In genomic region chr7:82204014-82204784, GRCm38 (mm10) we compare ENCODE assay signal across 9 mouse cellular contexts. TPM values are rescaled to one million over a fixed set of nuclear protein-coding genes. Genes with fewer than 3 reads are reported as not detected.
A peak's percentile ranks its signal among the peaks of the same experiment; 100 is the strongest.
DNase-seq lines count a peak whose midpoint lies in the region; ATAC-seq and TF ChIP-seq lines count a peak whose summit lies in the region.
"Had no signal": no experiment of that assay in that cellular context is flagged by ENCODE, and none has a peak within 500 bp of the region (broad histone marks: within the 10 kb centered on the region; RNA-seq: fewer than 3 reads in every experiment).

No protein-coding gene starts in this region.

- 0 out of 2 replicates have a peak, but pooled peaks have one; percentile 30 for ATAC-seq in hindbrain, embryonic 15.5 days (ENCODE audit: low FRiP score, low read depth)
- no peak for ATAC-seq in hindbrain, embryonic 11.5 days (ENCODE audit: low FRiP score)
- ATAC-seq in megakaryocyte progenitor cell, adult 5-6 weeks (replicated peaks; ENCODE audit: poor library complexity) = peak; percentile 58
- ATAC-seq in hindbrain, embryonic 12.5 days (ENCODE audit: low FRiP score) = no peak

- DNase-seq in hindbrain, embryonic 11.5 days (ENCODE audit: low spot score) = no peak
- peak; percentile 41 for DNase-seq in forelimb bud, embryonic 11.5 days (ENCODE audit: low read depth, low spot score)
- DNase-seq in layer of hippocampus, postnatal 36 days = no peak
- DNase-seq in natural killer cell, adult 2 months (ENCODE audit: low spot score in 2 of 2) = no peak

- H3K9ac ChIP-seq in hindbrain, embryonic 15.5 days = no peak overlapping the region
- no peak overlapping the region for H3K9ac ChIP-seq in hindbrain, embryonic 11.5 days (ENCODE audit: low read depth, low read length)
- no peak overlapping the region for H3K9ac ChIP-seq in ES-Bruce4 (ENCODE audit: low read depth, poor library complexity, severe bottlenecking)
- no peak overlapping the region for H3K9ac ChIP-seq in hindbrain, embryonic 12.5 days

- no peak for TF ChIP-seq POLR2A in ES-Bruce4 (IDR thresholded peaks at IDR 0.05; ENCODE audit: insufficient read depth, low read length)

- no peaks in the 10 kb centered on the region for H3K9me3 ChIP-seq in hindbrain, embryonic 15.5 days
- no peaks in the 10 kb centered on the region for H3K9me3 ChIP-seq in hindbrain, embryonic 11.5 days (ENCODE audit: control insufficient read depth, low read length)
- H3K9me3 ChIP-seq in ES-Bruce4 (replicated peaks; ENCODE audit: control insufficient read depth, insufficient read depth, low read length, poor library complexity, severe bottlenecking) = no peaks in the 10 kb centered on the region
- H3K9me3 ChIP-seq in hindbrain, embryonic 12.5 days (replicated peaks) = no peaks in the 10 kb centered on the region

- no peak for TF ChIP-seq CTCF in ES-Bruce4 (IDR thresholded peaks at IDR 0.05; ENCODE audit: low read depth, low read length)

- H3K4me2 ChIP-seq in hindbrain, embryonic 15.5 days = no peak overlapping the region
- no peak overlapping the region for H3K4me2 ChIP-seq in hindbrain, embryonic 11.5 days (replicated peaks; ENCODE audit: low read depth, low read length)
- no peak overlapping the region for H3K4me2 ChIP-seq in hindbrain, embryonic 12.5 days (replicated peaks)

- no peaks in the 10 kb centered on the region for H3K36me3 ChIP-seq in hindbrain, embryonic 15.5 days
- H3K36me3 ChIP-seq in hindbrain, embryonic 11.5 days (ENCODE audit: control insufficient read depth, insufficient read depth, low read length) = no peaks in the 10 kb centered on the region
- H3K36me3 ChIP-seq in ES-Bruce4 (ENCODE audit: control insufficient read depth, insufficient read depth, low read length, poor library complexity, severe bottlenecking) = no peaks in the 10 kb centered on the region
- H3K36me3 ChIP-seq in hindbrain, embryonic 12.5 days = no peaks in the 10 kb centered on the region

- 59% methylated on average over 12 of the region's 12 CpGs for WGBS in hindbrain, embryonic 15.5 days
- 56% methylated on average over 12 of the region's 12 CpGs for WGBS in hindbrain, embryonic 11.5 days
- 55% methylated on average over 12 of the region's 12 CpGs for WGBS in hindbrain, embryonic 12.5 days

- H3K4me3 ChIP-seq in hindbrain, embryonic 15.5 days = no peak overlapping the region
- H3K4me3 ChIP-seq in hindbrain, embryonic 11.5 days (ENCODE audit: low read depth, low read length) = no peak overlapping the region
- H3K4me3 ChIP-seq in ES-Bruce4 (ENCODE audit: low read depth, low read length) = no peak overlapping the region
- H3K4me3 ChIP-seq in hindbrain, embryonic 12.5 days = no peak overlapping the region

- TF ChIP-seq EP300 in ES-Bruce4 (IDR thresholded peaks at IDR 0.05; ENCODE audit: insufficient read depth, low read depth, low read length) = peak; percentile 70; the same call in 1 of the 2 replicates

- no peaks in the 10 kb centered on the region for H3K4me1 ChIP-seq in hindbrain, embryonic 15.5 days (replicated peaks)
- no peaks in the 10 kb centered on the region for H3K4me1 ChIP-seq in hindbrain, embryonic 11.5 days (replicated peaks; ENCODE audit: control insufficient read depth, insufficient read depth, low read length)
- peaks cover 2% of the 10 kb centered on the region for H3K4me1 ChIP-seq in ES-Bruce4 (ENCODE audit: control insufficient read depth, insufficient read depth, low read length)
- H3K4me1 ChIP-seq in hindbrain, embryonic 12.5 days = peaks cover 9% of the 10 kb centered on the region

- H3K27ac ChIP-seq in hindbrain, embryonic 15.5 days (replicated peaks) = no peak overlapping the region
- H3K27ac ChIP-seq in hindbrain, embryonic 11.5 days (ENCODE audit: low read depth, low read length) = no peak overlapping the region
- H3K27ac ChIP-seq in ES-Bruce4 (ENCODE audit: insufficient read depth, low read length) = peak overlapping the region; percentile 9
- H3K27ac ChIP-seq in hindbrain, embryonic 12.5 days = no peak overlapping the region

- H3K27me3 ChIP-seq in hindbrain, embryonic 15.5 days = no peaks in the 10 kb centered on the region
- H3K27me3 ChIP-seq in hindbrain, embryonic 11.5 days (ENCODE audit: control insufficient read depth, insufficient read depth, low read length) = no peaks in the 10 kb centered on the region
- H3K27me3 ChIP-seq in ES-Bruce4 (ENCODE audit: control insufficient read depth, insufficient read depth, low read length, poor library complexity, severe bottlenecking) = no peaks in the 10 kb centered on the region
- no peaks in the 10 kb centered on the region for H3K27me3 ChIP-seq in hindbrain, embryonic 12.5 days

RNA-seq across cellular contexts. Expression of gene Sh3gl3, which starts 30.6 kb away (rescaled TPM):
- polyA plus RNA-seq in hindbrain, embryonic 15.5 days (2015; fragmentation: Nextera tagmentation; extraction: Ambion mirVana) = 63.4 and 66.3 TPM in 2 replicates
- polyA plus RNA-seq in hindbrain, embryonic 11.5 days (2014; fragmentation: Nextera tagmentation; extraction: Ambion mirVana) = 17.5 and 20.4 TPM in 2 replicates
- 16.8 and 20.9 TPM in 2 replicates for polyA plus RNA-seq in ES-Bruce4 (2011; ENCODE audit: insufficient read depth, insufficient read length, low read depth, missing spikeins)
- total RNA-seq in megakaryocyte progenitor cell, adult 5-6 weeks (2015) = not detected in 2 replicates
- total RNA-seq in megakaryocyte progenitor cell, adult 5-6 weeks (2017) = not detected in 2 replicates
- 10 to 100 TPM; 55.2 to 60.6 TPM for total RNA-seq in layer of hippocampus, postnatal 36 days (2021)
- polyA plus RNA-seq in hindbrain, embryonic 12.5 days (2016; fragmentation: Nextera tagmentation; extraction: Ambion mirVana) = 26.7 and 33.3 TPM in 2 replicates
- total RNA-seq: liver, adult 2 months had no signal
- polyA plus RNA-seq: liver, adult 2 months had no signal

Comparison
In these comparisons a context has a peak if more than half of its experiments do, and no peak if none do; other contexts are left out.
1. ATAC-seq: peak in hindbrain, embryonic 15.5 days (single experiment) and megakaryocyte progenitor cell, adult 5-6 weeks (single experiment); none in hindbrain, embryonic 11.5 days (single experiment) and hindbrain, embryonic 12.5 days (single experiment).